Mouse (Mus musculus) NIH3T3 (cell line): ENCODE results near the gene Pprc1.

Source experiments
- DNase-seq: peaks from one replicate; pipeline ENCODE4 v3.0.0-alpha.2; 2012; ENCODE audit warnings: low read depth

Pprc1 gene

GRCm38 (mm10) chr19:46056388-46056946 lies 11.8 kb downstream of the Pprc1 start:
- peak; percentile 98 for DNase-seq

GRCm38 (mm10) chr19:46056947-46057607 lies 12.4 kb downstream of the Pprc1 start:
- peak; percentile 94 for DNase-seq

GRCm38 (mm10) chr19:46058466-46058865 lies 13.8 kb downstream of the Pprc1 start:
- no peak for DNase-seq

GRCm38 (mm10) chr19:46060845-46061244 lies 16.2 kb downstream of the Pprc1 start:
- no peak for DNase-seq

- no peak for DNase-seq
These were observed 23.4 kb downstream of the Pprc1 start for GRCm38 (mm10) chr19:46068054-46068453.

DNA sequence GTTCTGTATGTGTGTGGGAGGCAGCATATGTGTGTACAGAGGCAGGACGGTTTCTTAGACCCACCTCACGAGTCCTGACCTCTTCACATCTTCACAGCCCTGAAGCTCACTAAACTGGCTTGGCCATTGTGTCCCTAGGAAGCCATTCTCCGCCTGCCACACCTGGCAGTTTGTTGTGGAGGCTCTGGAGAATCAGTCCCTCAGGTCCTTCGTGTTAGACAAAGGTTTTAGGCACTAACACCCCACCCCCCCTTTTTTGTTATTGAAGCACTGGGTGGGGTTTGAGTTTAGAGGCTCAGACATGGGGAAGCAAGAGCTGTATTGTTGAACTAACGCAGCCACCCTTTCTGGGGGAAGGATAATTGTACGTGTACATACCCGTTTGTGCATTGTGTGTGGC lies 28.6 kb downstream of the Pprc1 start:
- DNase-seq = no peak

GRCm38 (mm10) chr19:46074266-46074665 lies 29.6 kb downstream of the Pprc1 start:
- no peak for DNase-seq

DNA sequence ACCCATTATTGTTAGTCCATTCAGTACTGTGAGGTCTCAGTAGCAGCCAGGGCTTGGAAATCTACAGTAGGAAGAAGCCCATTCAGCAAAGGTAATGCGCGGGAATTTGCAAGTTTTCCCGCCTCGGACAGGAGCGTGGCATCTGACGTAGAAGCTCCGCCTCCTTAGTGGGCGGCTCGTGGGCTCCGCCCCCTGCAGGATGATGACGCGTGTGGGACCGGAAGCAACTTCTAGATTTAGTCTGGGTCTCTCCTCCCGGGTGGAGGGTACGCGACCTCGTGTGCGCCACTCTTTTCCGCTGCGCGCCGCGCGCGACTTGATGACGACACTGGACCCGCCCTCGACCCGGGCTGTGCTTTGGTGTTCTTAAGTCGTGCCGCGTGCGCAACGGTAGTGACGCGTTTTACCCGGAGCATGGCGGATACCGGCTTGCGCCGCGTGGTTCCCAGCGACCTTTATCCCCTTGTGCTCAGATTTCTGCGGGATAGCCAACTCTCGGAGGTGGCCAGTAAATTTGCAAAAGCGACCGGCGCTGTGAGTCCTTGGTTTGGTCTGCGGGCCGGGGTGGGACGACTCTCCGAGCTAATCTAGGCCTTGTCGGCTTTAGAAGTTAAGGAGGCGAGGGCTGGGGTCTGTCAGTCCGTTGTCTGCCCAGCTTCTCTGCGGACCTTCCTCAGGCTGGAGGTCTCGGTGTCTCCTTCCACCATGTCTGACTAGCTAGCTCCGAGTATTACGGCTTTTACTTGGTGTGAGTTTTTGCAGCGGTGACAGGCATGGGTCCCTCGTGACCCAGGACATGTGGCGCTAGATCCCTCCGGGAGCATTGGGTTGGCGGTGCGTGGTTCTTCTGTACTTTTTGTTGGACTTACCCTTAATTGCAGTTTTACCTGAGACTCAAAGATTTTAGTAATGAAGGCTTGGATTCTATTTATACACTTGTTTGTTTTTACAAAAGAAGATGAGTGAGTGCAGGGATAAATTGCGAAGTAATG lies 31.2 kb downstream of the Pprc1 start, which contains the start of gene Nolc1:
Nolc1 (plus strand) TSS at position 248 of the 992 bp plus-strand sequence.
- peak; percentile 99 for DNase-seq

GRCm38 (mm10) chr19:46078535-46078934 lies 33.8 kb downstream of the Pprc1 start:
- DNase-seq = no peak

- DNase-seq = no peak
These were observed 40.5 kb downstream of the Pprc1 start for GRCm38 (mm10) chr19:46085185-46085584.

GRCm38 (mm10) chr19:46086337-46086736 lies 41.7 kb downstream of the Pprc1 start:
- DNase-seq = peak; percentile 90

- DNase-seq = peak; percentile 37
These were observed 43.2 kb downstream of the Pprc1 start for GRCm38 (mm10) chr19:46087871-46088270.

- no peak for DNase-seq
These were observed 47.0 kb downstream of the Pprc1 start for GRCm38 (mm10) chr19:46091641-46092040.

GRCm38 (mm10) chr19:46094144-46094543 lies 49.5 kb downstream of the Pprc1 start:
- DNase-seq = no peak

GRCm38 (mm10) chr19:46095291-46095690 lies 50.6 kb downstream of the Pprc1 start:
- DNase-seq = no peak

GRCm38 (mm10) chr19:46096396-46096795 lies 51.7 kb downstream of the Pprc1 start:
- DNase-seq = no peak

GRCm38 (mm10) chr19:46099561-46099960 lies 54.9 kb downstream of the Pprc1 start:
- no peak for DNase-seq

DNA sequence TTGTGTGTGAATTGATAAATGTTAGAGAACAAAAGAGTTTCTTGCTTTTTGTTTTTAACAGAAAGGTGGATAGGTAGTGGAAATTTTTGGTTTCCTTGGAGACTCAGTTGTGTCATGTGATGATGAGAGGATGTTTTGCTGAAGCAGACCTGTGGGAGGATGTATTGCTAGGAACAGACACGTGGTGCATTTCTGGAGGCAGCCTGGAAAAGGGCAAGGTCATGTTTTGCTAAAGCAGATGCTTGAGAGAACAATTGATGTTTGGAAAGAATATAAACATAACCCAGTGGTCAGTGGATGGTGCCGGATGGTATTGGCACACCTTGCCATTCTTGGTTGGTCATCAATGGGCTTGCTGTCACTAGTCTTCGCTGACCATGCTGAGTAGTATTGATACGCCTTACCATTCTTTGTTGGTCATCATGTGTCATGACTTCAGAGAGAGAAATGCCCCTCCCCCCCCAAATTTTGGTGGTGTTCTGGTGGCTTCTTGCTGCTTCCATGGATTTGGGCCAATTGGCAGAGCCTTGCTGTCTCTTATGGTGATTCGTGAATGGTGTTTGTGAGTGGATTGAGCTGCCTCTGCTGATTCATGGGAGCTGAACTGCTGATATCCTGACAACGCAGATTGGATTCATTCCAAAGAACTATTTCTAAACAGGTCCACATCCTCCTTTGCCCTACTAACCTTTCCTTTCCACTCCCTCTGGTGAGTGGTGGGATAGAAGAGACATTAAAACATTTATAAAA lies 58.9 kb downstream of the Pprc1 start:
- peak; percentile 43 for DNase-seq

- DNase-seq = no peak
These were observed 59.5 kb downstream of the Pprc1 start for GRCm38 (mm10) chr19:46104187-46104557.

- no peak for DNase-seq
These were observed 65.5 kb downstream of the Pprc1 start for GRCm38 (mm10) chr19:46110214-46110613.

GRCm38 (mm10) chr19:46110781-46111180 lies 66.1 kb downstream of the Pprc1 start:
- no peak for DNase-seq

GRCm38 (mm10) chr19:46114617-46115016 lies 69.9 kb downstream of the Pprc1 start:
- DNase-seq = no peak
